Mouse (Mus musculus) mouse trophoblast stem cell (cell line): ENCODE data around the gene Pard3.

Experiments used
- in situ Hi-C, 2 experiments: fragments of 300-500 bp; cut with MseI, MboI; formaldehyde crosslinking; loops; 2 replicates in 1 of 2; 3 replicates in 1 of 2; pipeline ENCODE4 v1.15.1; 2025

Pard3 gene

DNA sequence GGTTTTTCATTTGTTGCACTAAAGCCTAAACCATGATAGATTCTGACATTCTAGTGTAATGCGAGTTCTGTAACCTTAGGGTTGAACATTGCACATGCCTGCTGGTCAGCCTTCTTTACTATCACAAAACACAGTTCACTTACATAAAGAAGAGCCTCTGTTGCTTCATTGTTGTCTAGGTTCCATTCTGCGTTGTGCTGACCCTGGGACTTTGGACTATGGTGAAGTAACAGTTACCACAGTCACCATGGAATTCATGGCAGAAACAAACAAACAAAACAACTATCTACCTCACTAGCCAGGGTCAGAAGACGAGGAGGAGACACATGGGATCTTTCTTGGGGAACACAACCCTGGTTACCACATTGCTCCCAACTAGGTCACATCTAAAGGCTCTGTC lies 476.1 kb downstream of the Pard3 start:
- in situ Hi-C loops: no loop called here

DNA sequence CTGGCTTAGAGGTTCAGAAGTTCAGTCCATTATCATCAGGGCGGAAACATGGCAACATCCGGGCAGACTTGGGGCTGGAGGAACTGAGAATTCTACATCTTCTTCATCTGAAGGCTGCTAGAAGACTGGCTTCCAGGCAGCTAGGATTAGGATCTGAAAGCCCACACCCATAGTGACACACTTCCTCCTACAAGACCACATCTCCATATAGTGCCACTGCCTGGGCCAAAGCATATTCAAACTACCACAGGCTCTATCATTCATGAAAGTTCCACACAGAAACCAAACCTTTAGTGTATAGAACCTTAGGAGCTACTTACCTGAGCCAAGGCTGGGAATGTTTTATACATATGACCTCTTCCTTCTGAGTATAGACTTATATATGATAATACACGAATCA lies 476.6 kb downstream of the Pard3 start:
- in situ Hi-C loops: no loop called here

DNA sequence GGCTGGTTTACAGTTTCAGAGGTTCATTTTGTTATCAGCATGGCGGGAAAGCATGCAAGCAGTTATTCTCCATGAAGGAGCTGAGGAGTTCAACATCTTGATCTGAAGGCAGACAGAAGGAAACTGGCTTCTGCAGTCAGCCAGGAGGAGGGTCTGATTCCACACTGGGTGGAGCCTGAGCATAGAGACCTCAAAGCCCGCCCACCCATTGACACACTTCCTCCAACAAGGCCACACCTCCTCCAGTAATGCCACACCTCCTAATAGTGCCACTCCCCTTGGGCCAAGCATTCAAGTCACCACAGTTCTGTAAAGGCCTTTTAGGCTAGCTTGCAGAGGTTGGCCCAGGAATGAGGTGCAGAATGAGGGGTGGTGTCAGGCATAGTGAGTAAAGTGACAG lies 478.5 kb downstream of the Pard3 start:
- in situ Hi-C loops: no loop called here

DNA sequence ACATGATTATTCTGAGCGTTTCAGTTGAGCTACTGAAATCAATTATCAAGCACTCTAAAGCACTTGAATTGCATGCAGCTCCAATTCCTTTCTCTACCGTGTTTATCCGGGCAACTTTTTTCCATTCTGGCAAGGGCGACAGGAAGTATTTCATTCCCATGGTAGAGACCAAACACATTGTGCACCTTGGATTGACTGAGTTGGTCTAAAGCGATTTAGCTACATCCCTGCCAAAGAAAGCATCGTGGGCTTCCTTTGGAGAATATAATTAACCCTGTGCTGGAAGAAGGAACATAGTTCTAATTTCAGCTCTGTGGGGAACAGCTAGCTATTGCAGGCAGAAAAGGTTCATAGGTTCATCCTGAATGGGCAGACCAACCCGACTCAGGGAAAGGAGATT lies 480.0 kb downstream of the Pard3 start:
- in situ Hi-C loops: no loop called here

DNA sequence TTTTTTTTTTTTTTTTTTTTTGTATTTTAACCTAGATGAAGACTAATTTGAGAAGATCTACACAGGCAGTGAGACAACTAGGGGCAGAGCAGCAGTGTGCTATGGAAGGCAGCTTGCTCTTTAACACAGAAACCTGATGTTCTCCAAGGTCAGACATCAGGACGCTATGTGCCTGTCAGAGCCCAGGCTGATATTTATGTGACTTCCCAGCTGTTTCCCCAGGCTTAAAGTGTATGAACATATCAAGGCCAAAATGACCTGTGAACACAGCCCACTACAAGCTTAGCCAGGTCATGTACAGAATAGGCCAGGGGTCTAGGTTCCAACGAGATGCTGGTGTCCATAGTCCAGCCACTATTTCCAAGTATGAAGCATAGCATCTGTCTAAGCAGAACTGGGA lies 482.5 kb downstream of the Pard3 start:
- in situ Hi-C loops: no loop called here

DNA sequence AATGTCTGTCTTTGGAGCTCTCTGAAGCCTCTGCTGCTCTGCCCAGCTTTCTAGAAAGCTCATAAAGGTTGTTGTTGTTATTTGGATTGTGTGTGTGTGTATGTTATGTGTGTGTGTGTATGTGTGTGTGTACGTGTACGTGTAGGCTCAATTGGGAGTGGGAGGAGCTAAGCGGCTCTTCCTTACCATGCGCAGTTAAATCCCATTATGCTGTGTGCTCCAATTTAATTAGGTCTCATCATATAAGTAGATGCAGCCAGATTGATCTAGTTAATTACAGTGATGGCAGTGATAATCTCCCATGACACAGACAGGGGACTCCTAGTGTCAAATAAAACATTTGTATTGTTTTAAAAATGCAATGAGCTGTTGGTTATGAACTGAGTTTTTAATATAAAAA lies 487.2 kb downstream of the Pard3 start:
- in situ Hi-C loops: no loop called here

DNA sequence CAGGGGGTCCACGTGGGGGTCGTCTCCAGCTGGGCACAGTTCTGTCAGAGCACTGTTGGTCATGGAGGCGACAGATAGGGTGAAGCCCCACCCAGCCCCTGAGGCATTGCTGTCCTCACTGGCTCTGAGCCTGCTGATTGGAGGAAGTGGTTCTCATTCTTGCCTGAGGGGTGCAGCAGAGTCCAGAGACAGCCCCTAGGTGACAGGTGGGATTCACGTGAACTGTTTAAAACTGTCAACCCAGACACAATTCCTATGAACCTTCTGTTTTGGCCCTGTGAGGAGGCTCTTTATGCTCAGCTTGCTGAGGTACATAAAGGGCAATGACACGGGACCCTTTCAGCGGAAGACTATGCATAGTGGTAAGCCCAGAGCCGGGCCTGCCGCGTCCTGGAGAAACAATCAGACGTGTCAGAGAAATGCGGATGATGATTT lies 488.5 kb downstream of the Pard3 start:
- in situ Hi-C loops: no loop called here

DNA sequence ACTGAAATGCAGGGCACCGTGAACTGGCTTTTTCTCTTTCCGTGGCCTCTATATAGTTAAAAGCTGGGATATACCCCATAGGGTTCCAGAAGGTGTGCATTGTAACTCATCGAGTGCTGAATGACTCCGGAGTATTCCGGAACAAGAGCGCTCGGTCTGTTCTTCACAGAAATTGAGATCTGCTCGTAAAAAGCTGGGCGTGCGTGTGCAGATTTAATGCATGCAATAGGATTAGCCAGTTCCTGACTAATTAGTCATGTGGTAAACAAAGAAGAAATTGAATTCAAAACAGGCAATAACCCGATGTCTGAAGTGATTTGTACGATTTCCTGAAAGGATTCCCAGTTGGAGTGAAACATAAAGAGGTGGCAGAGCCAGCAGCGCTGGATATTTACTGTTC lies 489.1 kb downstream of the Pard3 start:
- in situ Hi-C loops: no loop called here

DNA sequence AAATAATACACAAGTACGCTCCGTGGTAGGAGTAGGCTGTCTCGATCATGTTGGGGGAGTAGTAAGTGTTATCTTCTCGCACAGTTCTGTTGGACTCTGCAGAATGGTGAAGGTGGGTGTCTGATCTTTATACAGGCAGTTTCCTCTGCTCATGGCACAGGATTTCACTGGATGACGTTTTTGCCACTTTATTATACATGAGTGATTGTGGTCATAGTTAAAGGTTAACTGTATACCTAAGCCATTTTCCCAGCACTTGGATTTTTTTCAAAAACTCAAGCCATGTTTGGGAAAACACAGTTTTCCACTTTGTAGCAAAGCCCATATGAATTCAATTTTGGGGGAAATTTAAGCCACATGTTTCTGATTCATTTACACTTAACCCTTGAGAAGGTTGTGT lies 489.9 kb downstream of the Pard3 start:
- in situ Hi-C loops: no loop called here

DNA sequence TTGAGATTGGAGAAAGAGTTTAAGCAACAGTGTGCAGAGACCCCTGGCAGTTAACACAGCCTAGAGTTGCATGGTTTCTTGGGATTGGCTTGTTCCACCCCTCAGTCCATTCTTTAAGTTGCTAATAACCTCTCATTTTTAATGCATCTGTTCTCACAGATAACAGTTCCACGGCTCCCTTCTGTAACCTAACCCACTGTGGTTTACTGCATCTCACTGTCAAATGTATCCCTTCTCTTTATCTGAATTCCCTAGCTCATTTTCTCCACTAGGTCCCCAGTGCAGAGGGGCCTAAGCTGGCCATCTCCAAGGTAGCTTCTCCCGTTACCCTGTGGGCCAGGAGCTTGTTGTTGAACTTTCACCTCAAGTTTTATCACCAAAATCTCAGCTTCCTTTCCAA lies 492.1 kb downstream of the Pard3 start:
- in situ Hi-C loops: no loop called here

DNA sequence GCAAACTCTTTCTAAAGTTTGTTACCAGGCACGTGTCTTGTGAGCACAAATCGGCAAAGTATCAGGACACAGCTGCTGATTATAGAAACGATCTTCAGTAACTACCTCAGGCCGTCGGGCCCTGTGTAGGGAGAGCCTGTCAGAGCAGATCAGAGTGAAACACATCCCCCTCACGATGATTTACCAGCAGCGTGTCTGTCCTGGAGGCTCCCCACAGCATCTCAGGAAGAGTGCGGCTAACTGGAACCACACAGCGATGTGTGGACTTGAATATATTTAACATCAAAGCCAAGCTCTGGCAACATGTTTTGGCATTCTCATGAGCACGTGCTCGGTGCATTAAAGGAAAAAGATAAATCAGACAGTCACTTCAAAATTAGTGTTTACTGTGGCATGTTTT lies 493.3 kb downstream of the Pard3 start:
- in situ Hi-C loops: no loop called here

DNA sequence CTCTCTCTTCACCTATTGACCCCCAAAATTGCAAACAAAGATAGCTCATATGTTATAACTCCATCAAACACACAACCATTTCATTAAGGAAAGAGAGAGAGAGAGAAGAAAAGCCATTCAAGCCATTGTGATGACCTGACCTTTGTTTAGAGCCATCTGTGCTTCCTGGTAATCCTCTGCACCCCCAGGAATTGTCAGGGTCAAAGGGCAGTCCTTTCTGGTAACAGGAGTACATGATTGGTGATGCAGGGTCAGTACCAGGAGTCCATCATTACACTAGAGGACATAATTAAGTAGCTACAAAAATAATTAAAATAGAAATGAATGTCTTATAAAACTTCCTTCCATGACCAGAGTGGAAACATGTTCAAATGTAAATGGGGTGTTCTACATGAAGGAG lies 493.9 kb downstream of the Pard3 start:
- in situ Hi-C loops: no loop called here

DNA sequence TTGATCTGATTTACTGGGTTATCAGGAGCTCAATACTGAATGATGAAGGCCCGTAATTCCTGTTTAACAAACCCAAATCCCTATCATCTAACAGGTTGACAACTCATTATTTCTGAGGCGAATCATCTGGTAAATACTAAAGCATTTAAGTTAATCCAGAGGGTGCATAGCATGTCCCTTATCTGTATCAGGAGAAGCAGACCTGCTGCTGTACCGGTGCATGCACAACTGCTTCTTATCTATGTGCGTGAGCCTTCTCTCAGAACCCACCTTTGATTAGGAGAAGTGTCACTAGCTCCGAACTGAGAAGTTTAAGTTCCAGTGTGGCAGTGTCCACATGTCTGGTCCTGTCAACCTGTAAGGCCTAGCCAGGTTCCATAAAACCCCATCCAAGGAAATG lies 499.9 kb downstream of the Pard3 start:
- in situ Hi-C loops: no loop called here

DNA sequence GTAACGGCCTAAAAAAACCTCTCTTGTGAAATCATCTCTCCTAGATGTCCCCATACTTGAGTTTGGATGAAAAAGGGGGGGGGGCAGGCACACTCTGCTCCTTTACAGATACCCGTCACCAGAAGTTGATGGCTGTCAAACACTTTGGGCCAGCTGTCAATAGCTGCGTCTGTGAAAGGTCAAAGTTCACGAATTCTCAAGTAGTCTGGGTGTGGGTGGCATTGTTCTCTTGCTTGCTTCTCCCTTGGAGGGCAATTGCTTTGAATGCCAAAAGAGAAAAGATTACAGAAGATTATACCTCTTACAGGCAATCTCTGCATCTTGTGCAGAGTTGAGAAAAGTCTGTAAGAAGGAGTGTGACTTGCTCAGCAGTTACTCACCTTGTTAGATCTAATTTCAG lies 500.7 kb downstream of the Pard3 start:
- in situ Hi-C loops: no loop called here

DNA sequence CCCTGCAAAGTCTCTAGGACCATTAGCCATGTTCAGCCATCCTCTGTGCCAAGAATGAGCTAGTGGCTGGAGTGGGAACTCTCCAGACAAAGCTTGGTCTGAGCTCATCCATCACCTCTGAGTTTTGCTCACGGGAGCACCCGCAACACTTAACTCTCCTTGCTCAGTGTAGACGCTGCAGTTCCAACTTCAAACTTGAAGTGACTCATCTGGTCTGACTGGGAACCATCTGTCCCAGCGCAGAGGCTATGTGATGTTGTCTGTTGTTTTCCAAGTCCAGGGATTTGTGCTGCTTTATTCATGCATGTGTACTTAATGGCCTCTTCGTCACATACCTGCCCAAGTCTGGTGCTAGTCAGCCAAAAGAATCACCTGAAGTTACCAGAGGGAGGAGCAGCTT lies 505.5 kb downstream of the Pard3 start:
- in situ Hi-C loops: no loop called here

DNA sequence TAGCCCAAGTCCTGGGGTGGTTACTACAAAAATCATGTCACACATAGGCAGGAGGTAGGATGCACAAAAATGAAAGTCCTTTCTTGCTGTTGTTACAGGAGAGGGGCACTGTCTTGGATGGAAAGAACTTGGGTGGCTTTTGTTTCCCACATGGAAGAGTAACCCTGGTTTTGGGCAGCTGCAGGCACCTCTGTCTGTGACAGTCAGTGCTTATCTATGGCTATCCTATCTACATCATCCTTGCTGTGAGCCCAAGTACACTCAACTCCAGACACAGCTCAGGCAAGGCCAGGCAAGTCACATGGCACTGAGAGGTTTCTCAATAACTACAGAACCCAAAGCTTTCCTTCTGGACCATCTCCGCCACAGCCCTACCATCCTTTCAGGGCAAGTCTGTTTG lies 506.8 kb downstream of the Pard3 start:
- in situ Hi-C loops: no loop called here

DNA sequence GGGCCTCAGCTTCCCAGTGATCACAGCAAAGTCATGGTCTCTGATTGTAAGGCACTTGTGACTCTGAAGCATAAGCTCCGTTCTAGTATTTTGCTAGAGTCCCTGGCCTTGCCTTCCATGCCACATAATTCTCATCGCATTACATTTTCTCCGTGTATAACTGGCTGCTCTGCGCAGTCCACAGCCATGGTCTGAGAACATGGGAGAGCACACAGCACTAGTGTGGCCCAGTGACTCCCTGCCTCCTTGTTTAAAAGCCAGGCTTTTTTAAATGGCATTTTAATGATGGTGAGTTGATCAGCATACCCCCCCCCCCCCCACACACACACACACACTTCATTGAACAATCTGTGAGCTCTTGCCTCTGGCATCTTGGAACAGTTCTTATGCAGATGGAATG lies 508.8 kb downstream of the Pard3 start:
- in situ Hi-C loops: no loop called here

DNA sequence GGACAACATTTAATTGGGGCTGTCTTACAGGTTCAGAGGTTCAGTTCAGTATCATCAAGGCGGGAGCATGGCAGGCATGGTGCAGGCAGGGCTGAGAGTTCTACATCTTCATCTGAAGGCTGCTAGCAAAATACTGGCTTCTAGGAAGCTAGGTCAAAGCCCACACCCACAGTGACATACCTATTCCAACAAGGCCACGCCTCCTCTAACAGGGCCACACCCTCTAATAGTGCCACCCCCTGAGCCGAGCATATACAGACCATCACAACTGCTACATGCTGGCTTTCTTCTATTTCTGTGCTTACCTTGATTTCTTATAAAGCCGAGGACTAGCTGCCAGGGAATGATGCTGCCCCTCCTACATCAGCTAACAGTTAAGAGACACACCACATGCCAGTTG lies 513.0 kb downstream of the Pard3 start:
- in situ Hi-C loops: no loop called here

DNA sequence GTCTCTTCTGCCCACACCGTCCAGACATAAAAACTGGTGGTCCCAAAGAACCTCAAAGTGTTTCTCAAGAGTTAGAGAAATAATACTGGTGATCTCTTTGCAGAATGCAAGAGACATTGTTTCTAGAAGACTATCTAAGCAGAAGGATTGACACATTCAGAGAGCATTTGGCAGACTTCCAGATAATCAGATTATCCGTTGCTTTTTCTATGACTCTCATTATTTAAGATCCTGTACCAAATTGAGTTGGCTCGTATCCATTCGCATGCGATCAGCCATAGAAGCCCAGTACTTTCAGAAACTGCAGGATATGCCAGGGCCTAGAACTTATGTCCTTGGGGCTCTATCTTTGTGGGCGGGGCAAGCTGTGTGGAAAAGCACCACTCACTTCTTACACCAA lies 514.0 kb downstream of the Pard3 start:
- in situ Hi-C loops: no loop called here

DNA sequence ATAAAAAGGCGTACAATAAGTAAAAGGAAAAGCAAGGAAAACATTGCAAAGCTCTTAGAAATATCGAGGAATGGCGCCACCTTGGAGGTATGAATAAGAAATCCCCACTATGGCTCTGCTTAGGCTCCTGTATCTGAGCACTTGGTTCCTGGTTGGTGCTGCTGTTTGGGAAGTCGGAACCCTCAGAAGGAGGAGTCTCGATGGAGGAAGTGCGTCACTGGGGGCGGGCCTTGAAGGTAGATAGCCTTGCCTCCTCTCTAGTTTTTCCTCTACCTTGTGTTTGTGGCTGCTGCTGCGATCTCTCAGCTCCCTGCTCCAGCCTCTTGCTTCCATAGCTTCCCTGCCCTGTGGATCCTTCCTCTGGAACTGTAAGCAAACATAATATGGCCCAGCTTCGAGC lies 515.7 kb downstream of the Pard3 start:
- in situ Hi-C loops: no loop called here

DNA sequence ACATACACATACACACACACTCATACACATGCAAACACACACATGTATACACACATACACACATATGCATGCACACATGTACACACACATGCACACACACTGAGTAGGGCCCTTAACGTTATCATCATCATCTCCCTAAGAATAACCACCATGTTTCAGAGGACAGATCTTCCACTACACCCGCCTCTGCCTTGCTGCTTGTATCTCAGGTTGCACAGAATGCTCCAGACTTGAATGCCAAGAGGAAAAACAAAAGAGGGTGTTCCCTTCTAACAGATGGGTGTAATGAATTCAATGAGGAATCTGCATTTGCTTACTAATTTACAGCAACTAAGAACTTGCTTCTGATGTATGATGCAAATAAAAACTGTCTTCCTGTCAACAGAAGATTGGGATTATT lies 519.7 kb downstream of the Pard3 start:
- in situ Hi-C loops: loop anchor here in 1 of 2 experiments (10.0 kb wide), 1 partner anchor 249 kb away; no protein-coding TSS in a partner anchor

DNA sequence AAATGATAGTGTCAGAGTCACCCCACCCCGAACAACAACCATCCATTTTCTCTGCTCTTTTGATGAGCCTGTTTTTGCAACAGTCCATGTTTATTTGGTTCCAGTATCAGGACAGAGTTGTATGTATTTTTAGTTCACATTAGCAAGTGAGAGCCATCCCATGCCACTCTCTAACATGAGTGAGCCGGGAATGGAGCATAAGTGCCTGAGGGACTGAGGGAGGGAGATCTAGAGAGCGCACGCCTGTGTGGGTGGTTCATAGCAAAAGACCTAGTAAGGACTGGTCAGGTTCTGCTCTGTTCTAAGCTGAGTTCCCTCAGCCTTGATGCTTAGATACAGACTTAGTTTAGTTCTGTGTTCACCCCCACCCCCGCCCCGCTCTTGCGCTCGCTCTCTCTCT lies 521.9 kb downstream of the Pard3 start:
- in situ Hi-C loops: loop anchor here in 1 of 2 experiments (10.0 kb wide), 1 partner anchor 251 kb away; no protein-coding TSS in a partner anchor

DNA sequence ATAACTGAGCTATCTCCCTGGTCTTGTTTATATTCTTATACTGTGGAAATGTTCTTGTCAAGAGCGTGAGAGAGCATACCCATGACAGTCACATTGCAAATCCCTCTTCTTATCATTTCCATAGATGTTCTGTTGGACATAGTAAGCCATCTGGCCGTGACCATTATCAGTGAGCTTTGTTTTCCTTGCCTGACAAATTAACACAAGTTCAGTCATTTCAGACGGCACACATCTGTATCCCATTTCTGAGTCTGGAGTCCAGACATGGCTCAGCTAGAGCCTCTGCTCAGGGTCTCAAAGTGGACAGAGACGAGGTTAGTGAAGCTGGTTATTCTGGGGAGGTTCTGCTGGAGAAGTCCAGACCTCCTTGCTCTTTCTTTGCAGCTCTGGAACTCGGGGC lies 523.0 kb downstream of the Pard3 start:
- in situ Hi-C loops: loop anchor here in 1 of 2 experiments (10.0 kb wide), 1 partner anchor 252 kb away; no protein-coding TSS in a partner anchor

DNA sequence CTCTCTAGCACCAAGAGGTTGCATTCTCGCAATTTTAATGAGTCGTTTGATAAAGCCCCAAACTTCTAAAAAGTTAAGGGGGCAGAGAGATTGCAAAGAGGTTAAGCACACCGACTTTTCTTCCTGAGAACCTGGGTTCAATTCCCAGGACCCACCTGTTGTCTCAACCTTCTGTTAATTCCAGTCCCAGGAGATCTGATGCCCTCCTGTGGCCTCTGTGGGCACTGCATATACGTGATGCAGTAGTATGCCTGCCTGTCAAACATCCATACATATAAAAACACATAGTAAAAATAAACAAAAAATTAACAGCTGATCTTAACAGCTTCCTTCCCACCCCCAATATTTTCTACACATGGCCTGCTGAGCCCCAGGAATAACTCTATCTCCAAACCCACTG lies 524.6 kb downstream of the Pard3 start:
- in situ Hi-C loops: loop anchor here in 1 of 2 experiments (10.0 kb wide), 1 partner anchor 254 kb away; no protein-coding TSS in a partner anchor
